Mouse (Mus musculus) midbrain, embryonic 15.5 days (tissue): Measurements from ENCODE around the gene Hist2h2be. TPM values are rescaled to one million over a fixed set of nuclear protein-coding genes. Genes with fewer than 3 reads are reported as not detected.

ENCODE experiments used
- microRNA-seq: library from miRNA; unstranded; fragments of <30 nt; microRNA quantifications from one replicate; pipeline ENCODE4, GENCODE M21; 2016
- polyA plus RNA-seq: library from polyadenylated mRNA; unstranded; fragments of >200 nt; fragmentation: Nextera tagmentation; extraction: Ambion mirVana; gene quantifications from 2 replicates; pipeline ENCODE4 v1.2.1, GENCODE M21; 2015

The Hist2h2be gene
- polyA plus RNA-seq, 1 experiment from 2014 or later, result 5.1 TPM

Small RNA genes lying within 50 kb of the gene (microRNA-seq; reads per million reads assigned to microRNA genes)
- gene Gm44492, result not detected
- not detected for gene Gm47311
- gene Gm47313, result not detected

Other genes with a start within 250 kb of the Hist2h2be start
- 59.3 and 63.1 TPM in 2 replicates for gene Plekho1, start 225.1 kb upstream of the Hist2h2be start, polyA plus RNA-seq
- gene Vps45, start 162.7 kb upstream of the Hist2h2be start, polyA plus RNA-seq, result 64.4 and 65.6 TPM in 2 replicates
- gene Otud7b, start 116.6 kb upstream of the Hist2h2be start, polyA plus RNA-seq, result 7.7 and 8.2 TPM in 2 replicates
- gene Mtmr11, start 59.1 kb upstream of the Hist2h2be start, polyA plus RNA-seq, result 8.3 and 14.1 TPM in 2 replicates
- 138 and 147 TPM in 2 replicates for gene Sf3b4, start 48.8 kb upstream of the Hist2h2be start, polyA plus RNA-seq
- 140 and 142 TPM in 2 replicates for gene Sv2a, start 40.0 kb upstream of the Hist2h2be start, polyA plus RNA-seq
- gene Bola1, start 1.4 kb upstream of the Hist2h2be start, polyA plus RNA-seq, result 51.0 and 59.9 TPM in 2 replicates
- 0.92 TPM in 1 of 2 replicates, not detected in the other for gene Hist2h2ab, start 1.3 kb upstream of the Hist2h2be start, polyA plus RNA-seq
- gene Hist2h2ac, start 239 bp upstream of the Hist2h2be start, polyA plus RNA-seq, result 1.8 and 2.2 TPM in 2 replicates
- gene Hist2h3c2, start 18.0 kb downstream of the Hist2h2be start, polyA plus RNA-seq, result 2.3 and 2.4 TPM in 2 replicates
- gene Hist2h2aa2, start 19.2 kb downstream of the Hist2h2be start, polyA plus RNA-seq, result 44.8 and 51.7 TPM in 2 replicates
- gene Hist2h2aa1, start 24.4 kb downstream of the Hist2h2be start, polyA plus RNA-seq, result 14.4 and 19.2 TPM in 2 replicates
- 0.11 TPM in 1 of 2 replicates, not detected in the other for gene Hist2h3c1, start 25.6 kb downstream of the Hist2h2be start, polyA plus RNA-seq
- gene Hist2h4, start 42.2 kb downstream of the Hist2h2be start, polyA plus RNA-seq, result 5.6 and 6.1 TPM in 2 replicates
- 12.8 and 13.1 TPM in 2 replicates for gene Hist2h3b, start 47.5 kb downstream of the Hist2h2be start, polyA plus RNA-seq
- gene Hist2h2bb, start 48.6 kb downstream of the Hist2h2be start, polyA plus RNA-seq, result 1.9 and 2.6 TPM in 2 replicates
- 1.0 and 1.7 TPM in 2 replicates for gene Fcgr1, start 72.8 kb downstream of the Hist2h2be start, polyA plus RNA-seq
- gene BC107364, start 231.2 kb downstream of the Hist2h2be start, polyA plus RNA-seq, result not detected in 2 replicates